Mouse (Mus musculus): ENCODE measurements at regions not wholly inside any gene's neighbourhood (a gene's known extent, or its start where the extent isn't known, plus 50 kb on each side); places are given as distances from the start of the nearest gene placed in this dataset.

GRCm38 (mm10) chr15:25468478-25468877 lies 54.9 kb upstream of the Basp1 start:
- no peak for DNase-seq (ENCODE audit: low spot score in 2 of 2)

GRCm38 (mm10) chr15:25469185-25469845 lies 55.8 kb upstream of the Basp1 start:
- no peak for DNase-seq (ENCODE audit: low spot score in 2 of 2)

DNA sequence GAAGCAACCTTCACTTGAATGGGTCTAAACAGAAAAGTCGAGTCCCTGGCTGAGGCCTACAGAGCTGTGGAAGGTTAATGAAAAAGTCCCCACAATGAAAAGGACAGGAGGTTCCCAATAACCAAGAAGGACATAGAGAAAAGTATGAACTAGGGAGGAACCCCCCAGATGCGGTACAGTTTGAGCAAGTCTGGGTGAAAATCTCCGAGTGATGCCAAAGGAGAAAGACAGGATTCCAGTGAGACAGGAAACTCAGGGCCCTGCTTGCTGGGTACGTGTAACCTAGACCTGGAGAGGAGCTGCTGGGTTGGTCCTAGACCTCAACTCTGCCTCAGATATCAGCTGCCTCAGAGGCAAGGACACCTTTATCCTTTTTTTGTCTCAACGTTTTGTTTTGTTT lies 57.8 kb upstream of the Basp1 start:
- DNase-seq (ENCODE audit: low spot score in 2 of 2): no peak

DNA sequence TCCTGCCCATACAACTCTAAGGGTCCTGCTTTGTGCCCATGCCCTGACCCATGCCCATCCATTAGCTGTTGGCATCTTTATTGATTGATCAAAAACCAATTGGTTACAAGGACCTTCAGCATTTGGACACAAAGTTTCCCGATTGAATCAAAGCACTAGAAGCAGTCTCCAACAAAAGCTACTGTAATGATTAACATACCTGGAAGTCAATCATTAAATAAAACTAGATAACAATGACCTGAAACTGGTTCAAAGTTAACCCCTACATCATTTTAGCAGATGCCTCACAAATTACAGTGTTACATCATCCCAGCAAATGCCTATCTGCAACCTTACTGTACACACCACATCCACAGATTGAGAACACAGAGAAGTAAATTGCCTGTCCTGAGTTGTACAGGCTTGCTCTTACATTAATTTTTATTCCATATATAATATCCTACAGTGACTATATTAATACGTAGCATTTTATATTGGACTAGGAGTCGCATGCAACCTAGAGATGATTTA lies 59.7 kb upstream of the Basp1 start:
- no peak for DNase-seq (ENCODE audit: low spot score in 2 of 2)

DNA sequence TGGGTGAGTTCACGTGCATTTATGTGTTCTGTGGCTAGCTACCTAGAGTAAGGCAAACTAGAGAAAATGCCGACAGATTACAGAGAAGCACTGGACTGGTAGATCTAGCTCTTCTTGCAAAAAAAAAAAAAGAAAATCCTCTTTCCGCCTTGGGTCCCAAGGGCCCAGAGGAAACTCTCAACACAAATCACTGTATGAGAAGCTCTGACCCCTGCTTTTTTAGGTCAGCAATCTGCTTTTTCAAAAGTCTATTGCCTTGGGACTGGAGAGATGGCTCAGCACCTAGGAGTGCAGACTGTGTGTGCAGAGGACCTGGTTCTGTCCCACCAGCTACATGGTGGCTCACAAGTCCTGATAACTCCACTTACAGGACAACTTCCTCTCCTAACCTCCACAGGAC lies 60.5 kb upstream of the Basp1 start:
- no peak for DNase-seq (ENCODE audit: low spot score in 2 of 2)

DNA sequence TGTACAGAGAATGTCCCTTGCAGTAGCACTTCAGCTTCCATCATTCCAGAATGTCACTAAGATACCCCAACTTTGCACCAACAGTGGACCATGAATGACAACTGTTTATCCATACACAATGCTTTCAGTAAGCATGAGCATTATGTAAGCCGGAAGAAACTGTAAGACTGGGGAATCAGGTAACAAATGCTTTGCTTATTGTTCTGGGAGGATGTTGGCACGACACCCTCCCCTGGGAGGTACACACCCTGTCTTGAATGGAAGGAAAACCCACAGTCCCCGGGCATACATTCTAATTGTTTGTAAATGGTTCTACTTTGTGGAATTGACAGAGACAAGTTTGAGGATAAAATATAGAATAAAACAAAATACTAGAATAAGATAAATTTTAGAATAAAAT lies 69.0 kb upstream of the Basp1 start:
- DNase-seq (ENCODE audit: low spot score in 2 of 2): no peak

- DNase-seq (ENCODE audit: low spot score in 2 of 2): no peak
These were observed 71.8 kb upstream of the Basp1 start for GRCm38 (mm10) chr15:25485372-25485771.

DNA sequence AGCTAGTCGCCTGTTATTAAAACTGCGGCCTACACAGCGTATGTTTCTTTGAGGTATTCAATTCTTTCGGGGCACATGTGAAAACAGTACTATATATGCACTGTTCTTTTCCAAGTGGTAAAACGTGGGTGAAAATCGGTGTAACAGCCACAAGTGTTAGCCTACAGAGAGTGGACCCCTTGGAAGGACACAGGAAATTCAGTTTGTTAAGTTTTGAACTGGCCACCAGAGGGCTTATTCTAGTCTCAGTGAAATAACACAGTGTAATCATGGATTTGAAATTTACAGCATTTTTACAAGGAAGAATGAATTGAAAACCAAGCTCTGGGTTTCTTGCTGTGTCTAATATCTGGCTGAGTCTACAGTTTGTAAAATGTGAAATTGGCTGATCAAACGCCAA lies 72.6 kb upstream of the Basp1 start:
- DNase-seq (ENCODE audit: low spot score in 2 of 2): no peak

DNA sequence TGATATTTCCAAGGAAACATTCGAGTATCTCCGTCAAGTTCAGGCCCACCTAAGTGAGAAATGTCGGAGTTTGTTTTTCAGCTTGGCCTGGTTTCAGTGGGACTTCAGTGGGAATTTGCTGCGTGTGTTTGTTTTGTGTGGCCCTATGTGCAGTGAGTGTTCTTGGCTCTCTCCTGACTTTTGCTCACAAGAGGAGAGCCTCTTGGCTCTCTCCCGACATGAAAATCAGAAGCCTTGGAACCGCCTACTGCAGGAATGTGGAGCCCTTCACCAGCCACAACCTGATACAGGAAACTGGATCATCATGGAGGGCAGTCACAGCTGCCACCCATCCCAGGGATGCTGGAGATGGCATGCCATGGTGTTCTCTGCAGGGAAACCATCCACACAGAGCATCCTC lies 76.2 kb upstream of the Basp1 start:
- DNase-seq (ENCODE audit: low spot score in 2 of 2): no peak

- no peak for DNase-seq (ENCODE audit: low spot score in 2 of 2)
These were observed 78.7 kb upstream of the Basp1 start for GRCm38 (mm10) chr15:25492161-25492746.

- DNase-seq (ENCODE audit: low spot score in 2 of 2): no peak
These were observed 81.2 kb upstream of the Basp1 start for GRCm38 (mm10) chr15:25494687-25495299.

- DNase-seq (ENCODE audit: low spot score in 2 of 2): no peak
These were observed 82.5 kb upstream of the Basp1 start for GRCm38 (mm10) chr15:25495926-25496644.

GRCm38 (mm10) chr15:25497743-25498142 lies 84.2 kb upstream of the Basp1 start:
- no peak for DNase-seq (ENCODE audit: low spot score in 2 of 2)

DNA sequence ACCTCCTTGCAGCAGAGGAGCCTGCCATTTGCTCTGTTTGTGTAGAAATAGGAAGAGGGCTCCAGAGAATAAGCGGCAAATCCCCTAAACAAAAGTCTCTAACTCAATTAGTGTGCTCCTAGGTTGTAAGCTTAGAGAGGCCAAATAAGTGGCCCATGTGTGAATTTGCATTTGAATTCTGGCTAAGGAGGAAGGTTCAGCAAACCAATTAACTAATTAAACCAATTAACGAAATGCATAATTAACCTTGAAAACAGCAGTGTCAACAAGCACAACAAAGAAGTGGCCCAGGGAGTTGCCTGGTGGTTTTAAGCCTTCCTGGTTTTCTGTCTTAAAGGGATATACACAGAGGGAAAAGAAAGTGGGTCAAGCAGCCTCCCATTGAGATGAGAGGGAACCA lies 84.9 kb upstream of the Basp1 start:
- no peak for DNase-seq (ENCODE audit: low spot score in 2 of 2)

GRCm38 (mm10) chr15:25502513-25502912 lies 88.9 kb upstream of the Basp1 start:
- no peak for DNase-seq (ENCODE audit: low spot score in 2 of 2)

DNA sequence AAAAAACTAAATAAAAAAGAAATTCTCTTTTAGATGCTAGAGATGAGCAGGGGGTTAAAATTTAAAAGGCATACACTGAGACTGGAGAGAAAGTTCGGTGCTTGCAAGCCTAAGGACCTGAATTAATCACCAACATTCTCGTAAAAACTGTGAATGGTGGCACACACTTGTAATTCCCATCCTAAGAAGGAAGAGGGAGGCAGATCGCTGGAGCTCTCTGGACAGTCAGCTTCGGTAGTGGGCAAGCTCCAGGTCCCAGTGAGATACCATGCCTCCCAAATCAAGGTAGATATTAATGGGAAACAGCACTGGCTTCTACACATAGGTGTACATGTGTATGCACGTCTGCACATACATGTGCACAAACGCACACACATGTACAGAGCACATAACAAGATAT lies 89.5 kb upstream of the Basp1 start:
- no peak for DNase-seq (ENCODE audit: low spot score in 2 of 2)

DNA sequence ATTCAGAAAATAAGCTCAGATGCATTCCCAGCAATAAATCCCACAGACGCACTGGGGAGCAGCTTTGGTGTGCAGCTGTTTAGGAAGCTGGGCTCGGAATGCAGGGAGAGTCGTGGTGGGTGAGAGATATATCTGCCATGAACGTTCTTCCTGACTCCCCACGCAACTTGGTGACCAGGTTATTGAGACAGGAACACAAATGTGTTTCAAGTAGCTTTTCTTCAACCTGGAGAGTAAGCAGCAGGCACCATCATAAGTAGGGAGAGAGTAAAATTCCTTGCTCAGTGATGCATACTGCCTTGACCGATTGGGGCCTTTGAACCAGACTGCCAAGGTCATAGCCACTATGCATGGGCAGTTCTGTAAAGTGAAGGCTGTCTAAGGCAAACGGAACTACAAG lies 95.6 kb upstream of the Basp1 start:
- DNase-seq (ENCODE audit: low spot score in 2 of 2): no peak

DNA sequence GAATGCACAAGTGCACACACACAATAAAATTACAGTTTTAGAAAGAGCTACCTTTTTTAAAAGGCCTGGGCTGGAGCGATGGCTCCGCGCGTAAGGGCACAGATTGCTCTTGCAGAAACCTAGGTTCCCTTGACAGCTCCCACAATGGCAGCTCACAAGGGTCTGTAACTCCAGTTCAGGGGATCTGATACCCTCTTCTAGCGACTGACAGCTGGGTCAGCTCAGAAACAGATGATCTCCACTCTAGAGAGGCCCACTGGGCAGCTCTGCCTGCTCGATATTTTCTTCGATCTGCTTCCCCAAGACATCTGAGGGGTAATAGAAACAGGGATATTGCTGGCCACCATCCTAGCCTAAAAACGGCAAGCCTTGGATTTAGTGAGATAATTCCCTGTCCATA lies 96.0 kb upstream of the Basp1 start:
- DNase-seq (ENCODE audit: low spot score in 2 of 2): no peak

GRCm38 (mm10) chr15:25510060-25510492 lies 96.5 kb upstream of the Basp1 start:
- DNase-seq (ENCODE audit: low spot score in 2 of 2): no peak

GRCm38 (mm10) chr15:25518025-25518928 lies 104.0 kb upstream of the Myo10 start:
- no peak for DNase-seq (ENCODE audit: low spot score in 2 of 2)

DNA sequence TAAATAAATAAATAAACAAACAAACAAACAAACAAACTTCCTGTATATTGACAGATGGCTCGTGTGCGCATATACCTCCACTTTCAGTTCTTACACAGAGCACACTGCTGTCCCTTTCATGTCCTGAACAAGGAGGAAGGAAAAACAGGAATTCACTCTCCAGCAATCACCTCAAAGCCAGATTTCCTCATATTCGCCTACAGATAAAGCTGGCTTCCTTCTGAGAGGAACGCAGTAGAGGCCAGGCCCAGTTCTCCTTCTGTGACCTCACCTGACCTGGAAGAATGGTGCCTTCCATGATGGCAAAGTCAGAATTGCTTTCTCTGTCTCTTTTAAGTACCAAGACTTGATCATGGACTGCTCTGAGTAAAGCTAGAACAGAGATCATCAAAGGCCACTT lies 98.1 kb upstream of the Myo10 start:
- no peak for DNase-seq (ENCODE audit: low spot score in 2 of 2)

All from gastrocnemius, postnatal 4 days (tissue).